Mouse (Mus musculus) embryonic facial prominence, embryonic 14.5 days (tissue): ENCODE measurements at regions not wholly inside any gene's neighbourhood (a gene's known extent, or its start where the extent isn't known, plus 50 kb on each side); places are given as distances from the start of the nearest gene placed in this dataset.

Source experiments
- ATAC-seq: fragments of 200-750 bp; cut with Nextera tagmentation; 2 replicates; pipeline ENCODE4 v1.8.0; 2017; ENCODE audit warnings: low read depth, moderate number of reproducible peaks, moderate TSS enrichment
- DNase-seq: peaks from one replicate; pipeline ENCODE4 v3.0.0-alpha.2; 2015; ENCODE audit warnings: low spot score
- H3K27ac ChIP-seq: fragments of 300-500 bp; sonication (generic); replicated peaks from 2 replicates; pipeline ENCODE4 v1.5.1; 2014; ENCODE audit warnings: low read depth, mild to moderate bottlenecking, low read length, moderate library complexity
- H3K27me3 ChIP-seq: fragments of 300-500 bp; sonication (generic); replicated peaks from 2 replicates; pipeline ENCODE4 v1.6.1; 2014; ENCODE audit warnings: low read length; ENCODE audit not compliant: control insufficient read depth, insufficient read depth
- H3K36me3 ChIP-seq: fragments of 300-500 bp; sonication (generic); 2 replicates; pipeline ENCODE4 v1.6.1; 2014; ENCODE audit warnings: low read length, mixed read lengths; ENCODE audit not compliant: control insufficient read depth, insufficient read depth
- H3K4me1 ChIP-seq: fragments of 300-500 bp; sonication (generic); 2 replicates; pipeline ENCODE4 v1.6.1; 2014; ENCODE audit warnings: antibody characterized with exemption, low read length; ENCODE audit not compliant: control insufficient read depth, insufficient read depth
- H3K4me2 ChIP-seq: fragments of 300-500 bp; sonication (generic); 2 replicates; pipeline ENCODE4 v1.6.1; 2014; ENCODE audit warnings: low read depth, mild to moderate bottlenecking, low read length, moderate library complexity, mixed read lengths
- H3K4me3 ChIP-seq: fragments of 300-500 bp; sonication (generic); 2 replicates; pipeline ENCODE4 v1.5.1; 2014; ENCODE audit warnings: low read depth, mild to moderate bottlenecking, low read length
- H3K9ac ChIP-seq: fragments of 300-500 bp; sonication (generic); 2 replicates; pipeline ENCODE4 v1.6.1; 2014; ENCODE audit warnings: low read depth, mild to moderate bottlenecking, low read length, moderate library complexity, mixed read lengths
- H3K9me3 ChIP-seq: fragments of 300-500 bp; sonication (generic); 2 replicates; pipeline ENCODE4 v1.6.1; 2016; ENCODE audit warnings: low read length; ENCODE audit not compliant: control insufficient read depth
- WGBS: fragments of 180-500 bp; shearing (Covaris S2); extraction: QIAGEN DNeasy Blood & Tissue Kit; methylation state at CpG from one replicate; pipeline ENCODE4 v1.1.7; 2014; 5-methylcytosine and 5-hydroxymethylcytosine counted together

DNA sequence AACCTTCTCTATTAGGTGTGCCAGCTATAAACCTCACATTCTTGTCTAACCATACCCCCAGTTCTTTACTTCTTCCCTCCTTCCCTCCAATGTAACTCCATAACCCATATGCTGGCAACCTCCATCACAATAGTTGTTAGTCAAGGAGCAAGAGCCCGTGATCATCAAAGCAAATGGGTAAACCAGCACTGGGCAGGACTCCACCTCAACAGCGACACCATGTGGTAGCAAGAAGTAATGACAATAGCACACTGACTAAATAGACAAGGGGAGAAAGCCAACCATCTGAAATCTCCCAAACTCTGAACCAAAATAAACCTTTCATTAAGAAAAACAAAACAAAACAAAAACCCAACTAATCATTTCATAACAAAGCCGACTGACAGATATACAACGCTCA, 297.8 kb downstream of the Psat1 start:
- Histone ChIP-seq H3K36me3 (no peaks in the 10 kb centered on the region), H3K9me3 (no peaks in the 10 kb centered on the region), H3K4me1 (0 out of 2 replicates have a peak, but pooled peaks cover 4% of the 10 kb centered on the region), H3K27ac (no peak overlapping the region), H3K9ac (no peak overlapping the region), H3K4me2 (no peak overlapping the region), H3K27me3 (no peaks in the 10 kb centered on the region), H3K4me3 (no peak overlapping the region)
- 20% methylated on average over 4 of the region's 4 CpGs for WGBS
- ATAC-seq, result no peak
- peak; percentile 16 for DNase-seq

GRCm38 (mm10) chr19:15647313-15647712, 299.8 kb downstream of the Psat1 start:
- Histone ChIP-seq H3K27me3 (no peaks in the 10 kb centered on the region), H3K4me1 (0 out of 2 replicates have a peak, but pooled peaks cover 4% of the 10 kb centered on the region), H3K9ac (no peak overlapping the region), H3K4me2 (no peak overlapping the region), H3K4me3 (no peak overlapping the region), H3K27ac (no peak overlapping the region), H3K9me3 (no peaks in the 10 kb centered on the region), H3K36me3 (no peaks in the 10 kb centered on the region)
- DNase-seq (peak; percentile 83), ATAC-seq (peak; percentile 71; the same call in 1 of the 2 replicates)
- WGBS, result 29% methylated on average over 5 of the region's 5 CpGs

DNA sequence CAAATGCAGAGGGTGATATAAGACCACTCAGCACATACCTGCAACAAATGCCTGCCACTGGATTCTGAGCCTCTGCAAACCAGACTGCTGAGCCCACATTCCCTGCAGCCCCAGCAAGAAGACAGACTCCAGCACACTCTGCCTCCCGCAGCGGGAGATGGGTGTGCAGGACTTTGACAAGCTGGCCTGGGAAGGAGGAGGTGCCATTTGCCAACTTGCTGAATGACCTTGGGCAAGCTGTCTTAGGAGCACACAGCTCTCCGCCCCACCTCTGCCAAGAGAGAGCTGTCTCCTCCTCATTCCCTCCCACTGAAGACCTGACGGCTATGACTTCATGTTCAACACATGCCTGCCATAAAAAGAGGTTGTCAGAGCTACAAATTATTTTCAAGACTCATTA, 302.4 kb downstream of the Psat1 start:
- DNase-seq, result no peak
- Histone ChIP-seq H3K27ac (no peak overlapping the region), H3K27me3 (no peaks in the 10 kb centered on the region), H3K4me2 (no peak overlapping the region), H3K9me3 (no peaks in the 10 kb centered on the region), H3K4me1 (0 out of 2 replicates have a peak, but pooled peaks cover 4% of the 10 kb centered on the region), H3K4me3 (no peak overlapping the region), H3K9ac (no peak overlapping the region), H3K36me3 (no peaks in the 10 kb centered on the region)
- 69% methylated on average over 4 of the region's 4 CpGs for WGBS
- no peak for ATAC-seq

GRCm38 (mm10) chr19:15617233-15617915, 329.8 kb downstream of the Psat1 start:
- no peaks in the 10 kb centered on the region; the same call in 1 of the 2 replicates for H3K27me3 ChIP-seq
- H3K4me2 ChIP-seq, result no peak overlapping the region
- ATAC-seq (no peak), DNase-seq (peak; percentile 71)
- no peak overlapping the region for H3K27ac ChIP-seq
- H3K9ac ChIP-seq, result no peak overlapping the region
- WGBS, result 12% methylated on average over 6 of the region's 6 CpGs
- H3K4me3 ChIP-seq, result no peak overlapping the region
- no peaks in the 10 kb centered on the region; the same call in 1 of the 2 replicates for H3K4me1 ChIP-seq
- H3K36me3 ChIP-seq, result no peaks in the 10 kb centered on the region
- H3K9me3 ChIP-seq, result no peaks in the 10 kb centered on the region

- no peaks in the 10 kb centered on the region; the same call in 1 of the 2 replicates for H3K4me1 ChIP-seq
- no peak overlapping the region for H3K9ac ChIP-seq
- no peak overlapping the region for H3K4me3 ChIP-seq
- peak; percentile 85; the same call in 1 of the 2 replicates for ATAC-seq
- no peaks in the 10 kb centered on the region for H3K36me3 ChIP-seq
- H3K4me2 ChIP-seq, result peak overlapping the region; percentile 35
- WGBS, result 32% methylated on average over 19 of the region's 19 CpGs
- DNase-seq, result peak; percentile 57
- 0 out of 2 replicates have a peak overlapping the region, but pooled peaks have one; percentile 3 for H3K27ac ChIP-seq
- no peaks in the 10 kb centered on the region for H3K9me3 ChIP-seq
- no peaks in the 10 kb centered on the region for H3K27me3 ChIP-seq
Measured at GRCm38 (mm10) chr19:15614648-15615561, 332.2 kb downstream of the Psat1 start.

- no peaks in the 10 kb centered on the region; the same call in 1 of the 2 replicates for H3K4me1 ChIP-seq
- H3K4me2 ChIP-seq, result no peak overlapping the region
- no peak overlapping the region for H3K27ac ChIP-seq
- no peaks in the 10 kb centered on the region for H3K9me3 ChIP-seq
- H3K27me3 ChIP-seq, result no peaks in the 10 kb centered on the region
- H3K36me3 ChIP-seq, result no peaks in the 10 kb centered on the region
- peak; percentile 29 for DNase-seq
- no peak overlapping the region for H3K9ac ChIP-seq
- WGBS, result 74% methylated on average over 13 of the region's 13 CpGs
- no peak overlapping the region for H3K4me3 ChIP-seq
- no peak for ATAC-seq
Measured at GRCm38 (mm10) chr19:15611137-15611758, 335.9 kb downstream of the Psat1 start.

DNA sequence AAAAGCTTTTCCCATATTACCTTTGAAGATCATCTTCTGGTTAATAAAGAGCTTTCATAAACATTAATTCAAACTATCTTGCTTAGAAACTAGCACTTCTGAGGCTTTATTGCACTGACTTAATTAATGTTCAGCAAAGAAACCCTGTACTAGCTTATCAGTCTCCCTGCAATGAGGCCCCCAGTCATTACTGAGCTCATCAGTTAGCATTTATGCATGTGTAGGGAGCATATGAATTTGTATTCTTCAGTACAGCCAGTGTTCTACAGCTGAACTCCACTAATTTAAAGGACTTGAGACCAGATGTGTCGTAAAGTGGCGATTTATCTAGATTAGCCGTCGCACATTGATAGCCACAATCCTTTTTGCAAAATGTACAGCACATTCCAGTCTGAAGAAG, 340.7 kb downstream of the Psat1 start:
- ATAC-seq, result no peak

DNA sequence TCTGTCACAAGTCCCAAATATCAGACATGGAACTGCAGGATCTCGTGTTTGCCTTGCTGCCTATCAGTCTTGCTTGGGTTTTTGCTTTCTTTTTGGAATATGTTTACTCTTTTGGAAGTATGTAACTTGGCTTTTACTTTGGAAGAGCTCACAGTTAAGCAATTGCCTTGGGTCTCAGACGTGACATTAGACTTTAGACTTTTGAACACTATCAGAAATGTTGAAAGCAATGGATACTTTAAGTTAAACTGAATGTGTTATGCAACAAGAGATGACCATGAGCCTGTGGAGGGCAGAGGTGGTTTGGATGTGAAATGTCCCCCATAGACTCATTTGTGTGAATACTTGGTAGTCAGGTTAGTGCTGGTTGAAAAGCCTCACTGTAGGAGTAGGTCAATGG, 354.3 kb downstream of the Psat1 start:
- H3K27ac ChIP-seq, result no peak overlapping the region
- H3K9me3 ChIP-seq, result 0 out of 2 replicates have a peak, but pooled peaks cover 4% of the 10 kb centered on the region
- H3K4me1 ChIP-seq, result no peaks in the 10 kb centered on the region
- no peak overlapping the region for H3K9ac ChIP-seq
- H3K4me2 ChIP-seq, result no peak overlapping the region
- H3K36me3 ChIP-seq, result no peaks in the 10 kb centered on the region
- ATAC-seq (no peak), DNase-seq (no peak)
- WGBS, result 80% methylated on average over 2 of the region's 2 CpGs
- H3K4me3 ChIP-seq, result no peak overlapping the region
- H3K27me3 ChIP-seq, result no peaks in the 10 kb centered on the region

More for the DNA sequence above, 340.7 kb downstream of the Psat1 start:
- no peak for DNase-seq
- no peaks in the 10 kb centered on the region for H3K36me3 ChIP-seq
- WGBS, result 84% methylated on average over 4 of the region's 4 CpGs
- H3K27ac ChIP-seq, result no peak overlapping the region
- H3K9ac ChIP-seq, result no peak overlapping the region
- no peak overlapping the region for H3K4me3 ChIP-seq
- H3K4me1 ChIP-seq, result no peaks in the 10 kb centered on the region
- H3K27me3 ChIP-seq, result no peaks in the 10 kb centered on the region
- no peaks in the 10 kb centered on the region for H3K9me3 ChIP-seq
- H3K4me2 ChIP-seq, result no peak overlapping the region
